Mouse (Mus musculus) heart, embryonic 13.5 days (tissue): ENCODE data around the gene Krtap5-4. TPM values are rescaled to one million over a fixed set of nuclear protein-coding genes. Genes with fewer than 3 reads are reported as not detected.
A peak's percentile ranks its signal among the peaks of the same experiment; 100 is the strongest.
"Not testable (repeated sequence)": the region's sequence is repeated elsewhere in the genome, so short reads cannot be mapped to it uniquely, and the experiment has no call there.

Experiments used
- ATAC-seq: fragments of 200-750 bp; cut with Nextera tagmentation; 2 replicates; pipeline ENCODE4 v1.8.0; 2017; ENCODE audit warnings: moderate TSS enrichment; ENCODE audit not compliant: insufficient number of reproducible peaks, low FRiP score, low TSS enrichment; ENCODE audit errors: extremely low read depth
- H3K27ac ChIP-seq: fragments of 300-500 bp; sonication (generic); replicated peaks from 2 replicates; pipeline ENCODE4 v1.5.1; 2015; ENCODE audit warnings: moderate library complexity, mild to moderate bottlenecking, inconsistent platforms
- H3K27me3 ChIP-seq: fragments of 300-500 bp; sonication (generic); replicated peaks from 2 replicates; pipeline ENCODE4 v1.6.1; 2015; ENCODE audit warnings: mild to moderate bottlenecking, inconsistent platforms
- H3K36me3 ChIP-seq: fragments of 300-500 bp; sonication (generic); 2 replicates; pipeline ENCODE4 v1.6.1; 2015; ENCODE audit warnings: mild to moderate bottlenecking, inconsistent platforms
- H3K4me1 ChIP-seq: fragments of 300-500 bp; sonication (generic); 2 replicates; pipeline ENCODE4 v1.6.1; 2015; ENCODE audit warnings: inconsistent platforms
- H3K4me2 ChIP-seq: fragments of 300-500 bp; sonication (generic); 2 replicates; pipeline ENCODE4 v1.6.1; 2015; ENCODE audit warnings: inconsistent platforms, mild to moderate bottlenecking, moderate library complexity
- H3K4me3 ChIP-seq: fragments of 300-500 bp; sonication (generic); 2 replicates; pipeline ENCODE4 v1.5.1; 2015; ENCODE audit warnings: moderate library complexity, mild to moderate bottlenecking, inconsistent platforms
- H3K9ac ChIP-seq: fragments of 300-500 bp; sonication (generic); 2 replicates; pipeline ENCODE4 v1.6.1; 2015; ENCODE audit warnings: inconsistent platforms, mild to moderate bottlenecking, moderate library complexity
- H3K9me3 ChIP-seq: fragments of 300-500 bp; sonication (generic); 2 replicates; pipeline ENCODE4 v1.6.1; 2016; ENCODE audit warnings: inconsistent platforms
- WGBS: fragments of 180-500 bp; shearing (Covaris S2); methylation state at CpG from one replicate; pipeline ENCODE4 v1.1.7; 2015; ENCODE audit warnings: mixed read lengths; 5-methylcytosine and 5-hydroxymethylcytosine counted together
- polyA plus RNA-seq: library from polyadenylated mRNA; unstranded; fragments of >200 nt; fragmentation: Nextera tagmentation; extraction: Ambion mirVana; gene quantifications from 2 replicates; pipeline ENCODE4 v1.2.1, GENCODE M21; 2015

Gene Krtap5-4
- polyA plus RNA-seq, 1 experiment from 2014 or later: not detected

DNA sequence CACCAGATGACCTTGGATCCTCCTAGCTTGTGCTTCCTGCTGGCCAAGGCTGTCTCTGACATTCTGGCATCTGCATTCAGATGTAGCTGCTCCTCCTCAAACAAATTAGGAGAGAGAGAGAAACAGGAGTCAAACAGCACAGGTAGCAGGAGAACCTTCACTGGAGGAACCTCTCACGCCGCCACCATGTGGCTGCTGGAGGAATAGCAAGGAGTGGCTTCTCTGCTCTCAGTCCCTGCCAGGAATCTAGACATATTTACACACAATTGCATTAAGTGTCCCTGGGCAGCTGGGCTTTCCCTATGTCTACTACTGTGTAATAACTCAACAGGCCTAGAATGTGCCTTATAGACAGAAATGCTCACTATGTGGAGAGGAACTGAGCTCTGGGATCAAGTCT, 9.5 kb upstream of the Krtap5-4 start:
- H3K4me3 ChIP-seq, H3K27me3 ChIP-seq, H3K9ac ChIP-seq, H3K9me3 ChIP-seq, H3K27ac ChIP-seq, ATAC-seq, H3K36me3 ChIP-seq, H3K4me2 ChIP-seq: not testable (repeated sequence)
- peaks cover 22% of the 10 kb centered on the region for H3K4me1 ChIP-seq
- 0% methylated on average over 2 of the region's 2 CpGs for WGBS

DNA sequence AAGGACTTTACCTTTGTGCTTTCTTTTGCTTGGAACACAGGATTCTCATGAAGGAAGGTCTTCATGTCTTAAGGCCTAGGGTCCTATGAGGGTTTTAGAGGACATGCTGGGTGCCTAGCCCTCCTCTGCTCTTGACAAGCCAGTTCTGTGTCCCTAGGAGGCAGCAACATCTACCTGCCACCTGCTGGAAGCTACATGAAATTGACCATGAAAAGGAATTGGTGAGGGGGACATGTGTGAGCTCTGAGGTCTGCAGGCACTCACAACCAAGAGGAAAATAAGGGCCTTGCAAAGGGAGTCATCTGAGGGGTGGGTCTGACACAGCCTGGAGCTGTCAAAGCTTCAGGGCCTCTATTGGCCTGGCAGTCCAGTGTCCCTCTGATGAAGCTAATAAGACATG, 7.9 kb upstream of the Krtap5-4 start:
- Histone ChIP-seq H3K4me1 (peaks cover 28% of the 10 kb centered on the region), H3K4me3 (no peak overlapping the region), H3K4me2 (no peak overlapping the region), H3K36me3 (no peaks in the 10 kb centered on the region), H3K9me3 (no peaks in the 10 kb centered on the region), H3K27ac (peak overlapping the region; percentile 12; the same call in 1 of the 2 replicates), H3K27me3 (no peaks in the 10 kb centered on the region), H3K9ac (no peak overlapping the region)
- ATAC-seq: no peak

DNA sequence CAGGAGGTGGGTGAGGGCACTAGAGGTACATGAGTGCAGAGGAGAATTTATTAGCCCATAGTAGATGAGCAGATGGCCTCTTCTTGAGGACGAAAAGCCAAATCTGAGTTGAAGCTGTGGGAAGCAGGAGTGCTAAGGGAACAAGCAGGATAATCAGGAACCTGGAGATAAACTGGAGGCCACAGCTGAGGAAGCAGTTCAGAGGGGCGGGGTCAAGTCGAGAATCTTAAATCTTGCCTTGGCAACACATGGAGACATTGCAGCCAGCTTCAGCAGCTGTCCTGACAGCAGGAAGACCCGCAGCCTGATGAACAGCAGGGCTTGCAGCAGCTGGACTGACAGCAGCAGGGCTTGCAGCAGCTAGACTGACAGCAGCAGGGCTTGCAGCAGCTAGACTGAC, 7.2 kb upstream of the Krtap5-4 start:
- not testable (repeated sequence) for H3K27me3 ChIP-seq, H3K9ac ChIP-seq, ATAC-seq, H3K9me3 ChIP-seq, H3K4me3 ChIP-seq, H3K36me3 ChIP-seq, H3K4me2 ChIP-seq
- Histone ChIP-seq H3K27ac (peak overlapping the region; percentile 12; the same call in 1 of the 2 replicates), H3K4me1 (peaks cover 28% of the 10 kb centered on the region)
- WGBS: 18% methylated on average over 4 of the region's 4 CpGs

DNA sequence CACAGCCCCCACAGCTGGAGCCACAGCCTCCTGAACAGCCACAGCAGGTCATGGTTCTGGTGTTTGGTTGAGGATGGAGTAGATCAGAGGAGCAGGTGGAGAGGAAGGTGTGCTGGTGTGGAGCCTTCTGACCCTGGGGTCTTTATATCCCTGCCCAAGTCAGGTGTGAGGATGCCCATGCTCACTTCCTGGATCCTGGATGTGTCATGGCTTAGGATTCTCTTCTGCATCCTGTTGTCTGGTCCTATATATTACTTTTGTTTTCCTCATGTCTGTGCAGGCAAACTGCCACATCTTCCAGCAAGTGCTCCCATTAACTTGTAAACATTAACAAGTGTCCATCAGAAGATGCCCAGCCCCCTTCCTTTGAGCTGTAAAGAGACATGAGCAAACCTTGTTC, 6.3 kb upstream of the Krtap5-4 start, which contains the start of gene Krtap5-1:
Gene Krtap5-1 (minus strand): TSS at position 101 of the 400 bp plus-strand sequence.
- H3K27ac ChIP-seq: peak within 1 kb of the TSS; percentile 12; the same call in 1 of the 2 replicates
- H3K4me2 ChIP-seq, H3K9me3 ChIP-seq, H3K9ac ChIP-seq, H3K4me3 ChIP-seq, ATAC-seq, H3K36me3 ChIP-seq, H3K27me3 ChIP-seq: not testable (repeated sequence)
- H3K4me1 ChIP-seq: peaks cover 28% of the 10 kb centered on the region

DNA sequence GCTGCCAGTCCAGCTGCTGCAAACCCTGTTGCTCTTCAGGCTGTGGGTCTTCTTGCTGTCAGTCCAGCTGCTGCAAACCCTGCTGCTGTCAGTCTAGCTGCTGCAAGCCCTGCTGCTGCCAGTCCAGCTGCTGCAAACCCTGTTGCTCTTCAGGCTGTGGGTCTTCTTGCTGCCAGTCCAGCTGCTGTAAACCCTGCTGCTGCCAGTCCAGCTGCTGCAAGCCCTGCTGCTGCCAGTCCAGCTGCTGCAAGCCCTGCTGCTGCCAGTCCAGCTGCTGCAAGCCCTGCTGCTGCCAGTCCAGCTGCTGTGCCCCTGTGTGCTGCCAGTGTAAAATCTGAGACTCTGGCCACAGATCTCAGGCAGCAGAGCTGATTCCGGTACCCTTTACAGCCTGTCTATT, 580 bp downstream of the Krtap5-4 start:
- 60% methylated on average over 1 of the region's 1 CpGs for WGBS
- ATAC-seq, H3K4me2 ChIP-seq: not testable (repeated sequence)

DNA sequence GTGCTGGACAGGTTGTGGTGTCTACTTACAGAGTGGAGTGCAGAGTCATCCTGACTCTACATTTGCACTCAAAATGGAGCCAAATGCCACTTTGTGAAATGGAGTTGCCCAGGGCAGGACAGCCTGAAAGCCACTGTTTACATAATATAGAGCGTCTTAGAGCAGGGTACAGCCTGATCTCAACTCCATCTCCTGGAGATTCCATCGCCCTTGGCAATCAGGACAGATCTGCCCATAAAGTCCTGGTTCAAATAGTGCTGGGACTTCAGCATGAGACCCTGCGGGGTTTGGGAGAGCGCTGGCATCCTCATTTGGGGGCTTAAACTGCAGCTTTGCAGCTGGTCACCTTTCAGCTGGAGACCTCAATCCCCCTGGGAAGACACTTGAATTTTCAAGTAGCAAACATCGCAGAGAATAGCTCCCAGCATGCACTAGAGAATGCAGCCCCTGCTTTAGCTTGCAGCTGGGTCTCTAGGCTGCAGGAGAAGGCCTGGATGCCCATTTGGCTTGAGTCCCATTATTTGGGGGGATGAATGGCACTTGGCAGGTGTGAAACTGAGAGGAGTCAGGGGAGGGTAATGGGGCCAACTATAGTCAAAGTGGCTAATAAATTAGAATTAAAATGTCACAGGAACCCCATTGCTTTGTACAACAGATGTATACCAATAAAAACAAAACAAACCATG, 11.4 kb downstream of the Krtap5-4 start:
- no peak for ATAC-seq
- Histone ChIP-seq H3K9ac (no peak overlapping the region; the same call in 1 of the 2 replicates), H3K9me3 (no peaks in the 10 kb centered on the region), H3K4me3 (no peak overlapping the region), H3K36me3 (no peaks in the 10 kb centered on the region), H3K27ac (no peak overlapping the region), H3K4me1 (peaks cover 20% of the 10 kb centered on the region), H3K27me3 (no peaks in the 10 kb centered on the region), H3K4me2 (no peak overlapping the region)
- 56% methylated on average over 5 of the region's 5 CpGs for WGBS

More for the DNA sequence above, 580 bp downstream of the Krtap5-4 start:
- not testable (repeated sequence) for H3K27ac ChIP-seq, H3K9ac ChIP-seq, H3K4me3 ChIP-seq, H3K27me3 ChIP-seq, H3K9me3 ChIP-seq, H3K36me3 ChIP-seq
- H3K4me1 ChIP-seq: peaks cover 20% of the 10 kb centered on the region

DNA sequence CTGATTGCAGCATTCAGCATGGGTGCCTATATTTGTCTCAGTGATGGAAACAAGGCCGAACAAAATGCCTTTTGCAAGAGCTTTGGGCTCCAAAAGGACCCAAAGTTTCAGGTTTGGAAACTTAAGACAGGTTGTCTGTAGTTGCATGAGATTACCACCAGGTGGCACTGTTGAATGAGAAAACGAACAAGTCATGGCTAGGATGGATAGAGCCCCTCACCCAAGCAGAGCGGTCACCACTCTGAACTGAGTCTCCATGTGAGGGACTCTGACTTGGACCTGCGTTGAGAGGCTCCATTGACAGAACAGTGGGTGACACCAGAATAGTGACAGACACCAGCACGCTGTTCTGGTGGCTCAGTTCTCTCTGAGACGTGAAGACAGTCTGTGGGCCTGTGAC, 13.2 kb downstream of the Krtap5-4 start:
- Histone ChIP-seq H3K4me3 (no peak overlapping the region), H3K36me3 (no peaks in the 10 kb centered on the region), H3K4me1 (peaks cover 37% of the 10 kb centered on the region), H3K27ac (peak overlapping the region; percentile 41; the same call in 1 of the 2 replicates), H3K9ac (no peak overlapping the region), H3K9me3 (no peaks in the 10 kb centered on the region), H3K4me2 (no peak overlapping the region), H3K27me3 (no peaks in the 10 kb centered on the region)
- no peak; the same call in 1 of the 2 replicates for ATAC-seq
- WGBS: 19% methylated on average over 6 of the region's 6 CpGs

DNA sequence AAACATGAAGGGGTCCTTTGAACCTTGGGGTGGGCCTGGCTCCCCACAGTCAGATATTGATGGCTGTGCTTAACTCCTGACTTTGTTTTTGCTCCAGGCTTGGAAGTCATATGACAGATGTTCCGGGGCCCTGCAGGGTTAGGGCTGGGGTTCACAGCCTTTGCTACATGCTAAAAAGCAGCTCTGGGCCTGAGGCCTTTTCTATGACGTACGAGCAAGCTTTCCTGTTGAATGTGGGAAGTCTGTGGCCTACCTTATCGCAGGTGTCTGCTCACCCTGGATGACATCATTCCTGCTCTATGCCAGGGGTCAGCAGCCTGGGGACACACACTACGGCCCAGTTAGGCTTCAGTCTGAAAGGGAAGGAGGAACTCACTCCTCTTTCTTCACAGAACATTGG, 13.9 kb downstream of the Krtap5-4 start:
- no peak overlapping the region for H3K4me2 ChIP-seq
- no peaks in the 10 kb centered on the region for H3K27me3 ChIP-seq
- 0 out of 2 replicates have a peak overlapping the region, but pooled peaks have one; percentile 37 for H3K9ac ChIP-seq
- H3K4me1 ChIP-seq: peaks cover 41% of the 10 kb centered on the region
- H3K27ac ChIP-seq: peak overlapping the region; percentile 41; the same call in 1 of the 2 replicates
- no peak for ATAC-seq
- H3K36me3 ChIP-seq: no peaks in the 10 kb centered on the region
- 63% methylated on average over 5 of the region's 5 CpGs for WGBS
- H3K4me3 ChIP-seq: no peak overlapping the region
- H3K9me3 ChIP-seq: no peaks in the 10 kb centered on the region

DNA sequence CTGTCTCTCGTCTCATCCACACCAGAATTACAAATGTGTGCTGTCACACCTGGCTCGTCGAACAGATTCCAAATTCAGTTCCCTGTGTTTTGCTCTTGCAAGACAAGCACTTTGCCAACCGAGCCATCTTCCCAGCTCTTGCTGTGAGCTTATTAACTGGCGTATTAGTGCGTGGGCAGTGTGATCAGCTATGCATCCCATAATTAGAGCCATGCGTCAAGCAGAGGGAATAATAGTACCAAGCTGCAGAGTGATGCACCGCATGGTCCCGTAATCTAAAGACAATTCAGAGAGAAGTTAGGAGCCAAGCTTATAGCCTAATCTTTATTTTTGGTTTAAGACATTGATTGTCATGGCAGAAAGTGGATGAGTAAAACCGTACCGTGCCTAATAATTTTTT, 15.8 kb downstream of the Krtap5-4 start:
- no peaks in the 10 kb centered on the region for H3K27me3 ChIP-seq
- WGBS: 83% methylated on average over 11 of the region's 11 CpGs

DNA sequence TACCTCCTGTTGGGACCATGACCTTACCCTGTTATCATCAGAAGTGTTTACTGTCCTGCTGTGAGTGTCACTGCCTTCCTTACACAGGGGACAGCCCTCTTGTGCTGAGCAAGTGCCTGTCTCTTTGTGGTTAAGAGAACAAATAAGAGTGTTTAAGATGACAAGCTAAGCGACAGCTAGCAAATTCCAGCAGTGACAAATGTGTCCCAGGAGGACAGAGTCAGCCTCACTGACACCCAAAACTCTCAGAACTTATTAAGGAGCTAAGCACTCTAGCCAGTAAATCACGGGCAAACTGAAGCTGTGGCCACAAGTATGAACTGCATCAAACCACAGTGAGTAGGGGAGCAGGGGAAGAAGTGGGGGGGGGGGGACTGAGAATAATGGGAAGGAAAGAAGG, 17.6 kb downstream of the Krtap5-4 start:
- 29% methylated on average over 2 of the region's 2 CpGs for WGBS
- Histone ChIP-seq H3K4me3 (no peak overlapping the region), H3K9me3 (no peaks in the 10 kb centered on the region), H3K27ac (peak overlapping the region; percentile 65), H3K27me3 (no peaks in the 10 kb centered on the region), H3K9ac (peak overlapping the region; percentile 48), H3K4me2 (no peak overlapping the region), H3K36me3 (no peaks in the 10 kb centered on the region), H3K4me1 (peaks cover 49% of the 10 kb centered on the region)
- ATAC-seq: no peak

More for the DNA sequence above, 15.8 kb downstream of the Krtap5-4 start:
- no peak for ATAC-seq
- no peaks in the 10 kb centered on the region for H3K36me3 ChIP-seq
- no peak overlapping the region for H3K4me3 ChIP-seq
- 0 out of 2 replicates have a peak overlapping the region, but pooled peaks have one; percentile 4 for H3K27ac ChIP-seq
- no peak overlapping the region for H3K4me2 ChIP-seq
- no peaks in the 10 kb centered on the region for H3K9me3 ChIP-seq
- H3K9ac ChIP-seq: no peak overlapping the region
- H3K4me1 ChIP-seq: peaks cover 49% of the 10 kb centered on the region

DNA sequence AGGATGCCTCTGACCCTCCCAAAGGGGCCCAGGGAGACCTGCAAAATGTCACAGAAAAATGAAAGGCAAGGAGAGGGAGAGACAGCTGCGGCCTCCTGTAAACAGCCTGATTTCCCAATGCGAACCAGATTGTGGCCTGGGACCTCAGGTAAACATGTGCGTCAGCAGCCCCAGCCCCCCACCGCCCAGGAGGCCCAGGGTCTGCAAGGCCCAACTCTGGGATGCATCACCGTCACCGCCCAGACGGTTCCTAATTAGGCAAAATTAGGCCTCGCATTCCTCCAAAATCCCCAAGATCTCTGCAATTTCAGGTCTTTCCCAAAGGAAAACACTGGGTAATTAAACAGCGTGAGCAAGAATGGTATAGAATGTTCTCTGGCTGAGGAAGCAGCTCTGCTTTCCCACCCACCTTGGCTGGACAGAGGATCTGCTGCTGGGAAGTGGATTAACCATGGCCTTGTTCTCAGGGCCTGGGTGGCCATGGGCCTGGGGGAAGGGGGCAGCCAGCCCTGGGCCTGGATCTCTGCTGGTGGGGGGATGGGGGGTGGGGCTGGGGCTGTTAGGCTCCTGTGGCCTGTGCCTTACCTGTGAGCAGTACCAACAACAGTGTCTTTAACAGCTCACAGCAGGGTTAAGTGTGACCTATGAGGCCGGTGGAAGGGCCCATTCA, 18.4 kb downstream of the Krtap5-4 start:
- not testable (repeated sequence) for H3K4me2 ChIP-seq
- 63% methylated on average over 6 of the region's 10 CpGs for WGBS

More for the DNA sequence above, 18.4 kb downstream of the Krtap5-4 start:
- ATAC-seq, H3K36me3 ChIP-seq, H3K27me3 ChIP-seq, H3K9me3 ChIP-seq, H3K4me3 ChIP-seq, H3K9ac ChIP-seq: not testable (repeated sequence)
- Histone ChIP-seq H3K27ac (peak overlapping the region; percentile 65), H3K4me1 (peaks cover 54% of the 10 kb centered on the region)
